Mouse (Mus musculus) C2C12 (cell line): Measurements from ENCODE around the gene Gm10130.

ENCODE experiments used
- CEBPB ChIP-seq: IDR thresholded peaks from one replicate; pipeline ENCODE4 v1.6.1; 2011; ENCODE audit warnings: low read depth, mild to moderate bottlenecking, control low read depth, moderate library complexity
- CTCF ChIP-seq: IDR thresholded peaks from one replicate; pipeline ENCODE4 v1.5.1; 2011; ENCODE audit not compliant: control insufficient read depth, insufficient read depth, insufficient read length
- FOSL1 ChIP-seq: IDR thresholded peaks from one replicate; pipeline ENCODE4 v1.8.0; 2011; ENCODE audit warnings: mild to moderate bottlenecking, low read length; ENCODE audit not compliant: poor library complexity, insufficient read depth, severe bottlenecking
- MAX ChIP-seq: IDR thresholded peaks from one replicate; pipeline ENCODE4 v1.6.1; 2011; ENCODE audit warnings: mild to moderate bottlenecking, control low read depth
- MYOD1 ChIP-seq: IDR thresholded peaks from one replicate; pipeline ENCODE4 v1.6.1; 2011; ENCODE audit warnings: low read depth; ENCODE audit not compliant: control insufficient read depth, insufficient read length
- MYOG ChIP-seq: IDR thresholded peaks from one replicate; pipeline ENCODE4 v1.6.1; 2011; ENCODE audit not compliant: control insufficient read depth, insufficient read length; ENCODE audit errors: extremely low read depth
- USF1 ChIP-seq: IDR thresholded peaks from one replicate; pipeline ENCODE4 v1.6.1; 2011; ENCODE audit warnings: low read depth, mild to moderate bottlenecking, control low read depth, moderate library complexity

GRCm38 (mm10) chr2:150318973-150319372 lies 4.5 kb upstream of the Gm10130 start:
- TF ChIP-seq MYOD1 (no peak), CTCF (no peak), CEBPB (no peak), USF1 (no peak), MAX (no peak), FOSL1 (no peak), MYOG (no peak)
